Mouse (Mus musculus) kidney, postnatal 36 days (tissue): ENCODE measurements around the gene Zfp617.
"Not testable (repeated sequence)": the region's sequence is repeated elsewhere in the genome, so short reads cannot be mapped to it uniquely, and the experiment has no call there.

ENCODE experiments used
- DNase-seq, 2 experiments: peaks; one replicate each; pipeline ENCODE4 v3.0.0; 2021 to 2022; ENCODE audit warnings: mixed read lengths in 2 of 2

Gene Zfp617

GRCm38 (mm10) chr8:71952961-71953700 is 44.7 kb downstream of the Zfp617 start:
- DNase-seq: not testable (repeated sequence)

GRCm38 (mm10) chr8:71954666-71955065 is 46.2 kb downstream of the Zfp617 start:
- DNase-seq: no peak

- no peak for DNase-seq
These were observed 52.0 kb downstream of the Zfp617 start for GRCm38 (mm10) chr8:71960483-71960882.

- DNase-seq: no peak
These were observed 53.4 kb downstream of the Zfp617 start for GRCm38 (mm10) chr8:71961796-71962195.

- DNase-seq: no peak
These were observed 55.6 kb downstream of the Zfp617 start for GRCm38 (mm10) chr8:71964051-71964450.

- DNase-seq: no peak
These were observed 56.7 kb downstream of the Zfp617 start for GRCm38 (mm10) chr8:71965166-71965565.

GRCm38 (mm10) chr8:71966411-71966810 is 58.0 kb downstream of the Zfp617 start:
- no peak for DNase-seq

- no peak for DNase-seq
These were observed 58.8 kb downstream of the Zfp617 start for GRCm38 (mm10) chr8:71967261-71967660.

GRCm38 (mm10) chr8:71968100-71968499 is 59.7 kb downstream of the Zfp617 start:
- DNase-seq: no peak

GRCm38 (mm10) chr8:71968636-71969035 is 60.2 kb downstream of the Zfp617 start:
- no peak for DNase-seq

- peak; percentile 50 to 51 for DNase-seq
These were observed 63.5 kb downstream of the Zfp617 start for GRCm38 (mm10) chr8:71971945-71972344.

GRCm38 (mm10) chr8:71974211-71974610 is 65.8 kb downstream of the Zfp617 start:
- no peak for DNase-seq

GRCm38 (mm10) chr8:71981032-71981431 is 72.6 kb downstream of the Zfp617 start:
- peak; percentile 24 to 25 for DNase-seq

GRCm38 (mm10) chr8:71981456-71981855 is 73.0 kb downstream of the Zfp617 start:
- no peak for DNase-seq
